Mouse (Mus musculus): Measurements from ENCODE around the gene Oas1e. TPM values are rescaled to one million over a fixed set of nuclear protein-coding genes. Genes with fewer than 3 reads are reported as not detected.
A peak's percentile ranks its signal among the peaks of the same experiment; 100 is the strongest.
"Not testable (repeated sequence)": the region's sequence is repeated elsewhere in the genome, so short reads cannot be mapped to it uniquely, and the experiment has no call there.

Oas1e gene
- not detected in 2 replicates for polyA plus RNA-seq (2016; fragmentation: Nextera tagmentation; extraction: Ambion mirVana)

DNA sequence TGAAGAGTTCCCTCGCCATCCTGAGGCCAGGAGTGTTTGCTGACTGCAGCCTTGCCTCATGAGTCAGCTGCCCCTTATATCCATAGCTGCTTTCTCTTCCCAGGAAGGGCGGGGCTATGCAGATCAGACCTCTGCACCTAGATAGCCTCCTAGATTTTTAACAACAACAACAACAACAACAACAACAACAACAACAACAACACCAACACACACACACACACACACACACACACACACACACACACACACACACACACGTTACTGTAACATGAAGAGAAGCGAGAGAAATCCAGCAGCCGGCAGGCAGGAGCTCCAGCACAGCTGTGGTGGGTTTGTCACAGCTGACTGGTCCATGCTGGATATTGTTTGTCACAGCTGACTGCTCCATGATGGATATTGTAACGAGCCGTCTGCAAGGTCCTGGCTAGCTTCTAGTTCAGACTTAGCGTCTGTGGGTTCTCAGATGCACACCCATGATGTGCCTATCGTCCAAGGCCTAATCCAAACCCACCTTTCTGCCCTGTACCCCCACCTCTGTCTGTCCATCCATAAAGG is at the start of gene Oas1e:
Gene Oas1e, minus strand, starts transcription at position 51 of the 555 bp plus-strand sequence.
- not testable (repeated sequence) for H3K27ac ChIP-seq (ENCODE audit: poor library complexity, severe bottlenecking); H3K4me3 ChIP-seq; H3K4me1 ChIP-seq (replicated peaks); H3K4me2 ChIP-seq; ATAC-seq (ENCODE audit: insufficient number of reproducible peaks, low FRiP score); H3K9ac ChIP-seq; H3K36me3 ChIP-seq; H3K9me3 ChIP-seq (replicated peaks)
- 68% methylated on average over 9 of the region's 9 CpGs for WGBS
- H3K27me3 ChIP-seq (replicated peaks) = peaks cover 31% of the 10 kb centered on the region

DNA sequence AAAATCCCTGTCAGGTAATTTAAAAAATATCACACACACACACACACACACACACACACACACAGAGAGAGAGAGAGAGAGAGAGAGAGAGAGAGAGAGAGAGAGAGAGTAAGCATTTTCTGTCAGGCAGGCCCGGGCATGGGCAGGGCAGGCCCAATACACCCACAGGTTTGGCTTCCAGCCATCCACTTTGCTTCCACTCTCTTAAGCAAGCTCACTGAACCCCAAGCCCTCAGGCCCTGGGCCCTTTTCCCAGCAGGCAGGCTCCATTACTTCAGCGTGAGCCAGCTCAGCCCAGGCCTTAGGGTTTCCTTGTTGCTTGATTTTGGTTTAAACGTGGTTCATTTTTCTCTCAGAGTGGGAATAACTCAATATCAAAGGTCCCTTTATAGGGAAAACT is 49.4 kb upstream of the Oas1e start:
- WGBS = 63% methylated on average over 3 of the region's 3 CpGs
- no peak for ATAC-seq (ENCODE audit: insufficient number of reproducible peaks, low FRiP score)
- Histone ChIP-seq H3K4me2 (no peak overlapping the region), H3K27ac (ENCODE audit: poor library complexity, severe bottlenecking) (no peak overlapping the region), H3K9ac (no peak overlapping the region), H3K36me3 (no peaks in the 10 kb centered on the region), H3K27me3 (replicated peaks) (peaks cover 10% of the 10 kb centered on the region), H3K4me1 (replicated peaks) (no peaks in the 10 kb centered on the region), H3K9me3 (replicated peaks) (no peaks in the 10 kb centered on the region), H3K4me3 (no peak overlapping the region)

DNA sequence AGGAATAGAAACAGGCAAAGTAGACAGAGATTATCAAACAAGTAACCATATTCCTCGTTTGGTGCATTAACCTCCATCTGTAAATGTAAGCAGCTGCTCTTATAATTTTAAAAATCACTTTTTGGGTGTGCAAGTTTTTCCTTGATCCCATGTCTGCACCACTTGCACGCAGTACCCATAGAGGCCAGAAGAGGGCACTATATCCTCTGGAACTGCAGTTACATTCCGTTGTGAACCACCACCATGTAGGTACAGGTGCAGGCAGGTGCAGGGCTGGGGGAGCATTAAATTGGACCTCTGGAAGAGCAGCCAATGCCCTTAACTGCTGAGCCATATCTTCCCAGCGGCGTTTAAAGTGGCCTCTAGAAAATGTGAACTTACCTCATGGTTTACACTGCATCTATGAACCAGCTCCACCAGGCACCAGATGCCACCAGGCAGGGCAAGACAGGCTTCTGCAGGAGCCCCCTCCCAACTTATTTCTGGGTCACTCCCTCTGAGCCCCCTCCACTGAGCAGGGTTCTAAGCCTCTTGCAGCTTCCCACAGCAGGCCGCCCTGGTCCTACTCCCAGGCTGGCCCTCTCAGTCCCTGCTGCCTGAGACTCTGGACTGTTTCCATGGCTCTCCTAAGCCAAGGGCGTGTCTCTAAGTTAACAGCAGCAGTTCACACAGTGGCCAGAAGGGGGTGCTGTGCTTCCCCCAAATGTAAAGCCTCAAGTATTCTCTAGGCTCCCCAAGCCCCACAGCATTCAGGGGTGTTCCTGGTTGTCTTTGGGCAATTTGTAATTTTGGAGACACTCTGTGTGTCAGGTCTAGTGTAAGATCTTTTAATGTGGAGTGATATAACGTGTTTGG is 41.6 kb upstream of the Oas1e start:
- Histone ChIP-seq H3K4me1 (replicated peaks) (no peaks in the 10 kb centered on the region), H3K9me3 (replicated peaks) (no peaks in the 10 kb centered on the region), H3K27ac (ENCODE audit: poor library complexity, severe bottlenecking) (no peak overlapping the region), H3K9ac (no peak overlapping the region), H3K36me3 (no peaks in the 10 kb centered on the region), H3K27me3 (replicated peaks) (peaks cover 28% of the 10 kb centered on the region), H3K4me3 (no peak overlapping the region), H3K4me2 (no peak overlapping the region)
- 5% methylated on average over 8 of the region's 8 CpGs for WGBS
- ATAC-seq (ENCODE audit: insufficient number of reproducible peaks, low FRiP score) = no peak

DNA sequence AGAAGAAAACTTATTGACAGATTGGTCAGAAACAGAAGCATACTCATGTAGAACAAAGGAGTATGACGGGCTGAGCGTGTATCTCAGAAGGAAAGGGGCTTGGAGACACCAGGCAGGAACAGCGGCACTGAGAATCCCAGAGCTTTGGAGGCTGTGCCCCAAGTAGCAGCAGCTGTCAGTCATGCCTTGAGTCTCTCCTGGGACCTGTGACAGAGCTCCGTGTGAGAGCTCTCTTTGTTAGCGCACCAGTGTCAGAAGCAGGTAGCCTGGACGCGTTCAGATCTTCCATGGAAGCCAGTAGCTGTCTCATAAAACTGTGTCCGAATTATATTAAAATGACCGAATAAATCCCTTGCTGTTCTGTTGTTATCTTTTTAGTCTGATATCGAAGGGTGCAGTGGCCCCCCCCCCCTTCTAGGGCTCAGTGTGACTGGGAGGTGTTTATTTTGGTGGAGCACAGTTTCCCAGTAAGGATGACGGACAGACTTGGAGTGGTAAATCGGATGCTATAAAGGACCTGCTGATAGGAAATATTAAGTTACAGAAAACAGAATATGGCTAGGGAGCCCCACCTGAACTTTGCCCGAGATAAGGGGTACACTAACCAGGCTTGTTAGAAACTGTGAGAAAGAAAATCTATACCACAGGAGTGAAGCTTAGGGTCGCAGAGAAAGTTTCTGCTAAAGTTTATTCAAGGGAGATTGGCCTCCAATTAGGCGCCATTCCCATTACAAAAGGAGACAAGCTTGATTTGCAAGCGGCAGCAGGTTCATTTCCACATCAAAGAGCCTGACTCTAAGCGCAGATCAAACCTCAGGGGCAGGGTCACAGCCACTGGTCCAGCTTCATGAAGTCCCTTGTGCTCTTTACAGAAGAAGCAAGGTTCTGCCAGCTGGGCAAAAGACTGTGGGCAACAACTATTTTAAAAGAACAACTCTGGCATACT is 38.3 kb upstream of the Oas1e start:
- Histone ChIP-seq H3K36me3 (no peaks in the 10 kb centered on the region), H3K4me1 (replicated peaks) (no peaks in the 10 kb centered on the region), H3K4me2 (peak overlapping the region; percentile 13; the same call in 1 of the 2 replicates), H3K9me3 (replicated peaks) (0 out of 2 replicates have a peak, but pooled peaks cover 3% of the 10 kb centered on the region), H3K27me3 (replicated peaks) (peaks cover 28% of the 10 kb centered on the region), H3K27ac (ENCODE audit: poor library complexity, severe bottlenecking) (no peak overlapping the region), H3K9ac (no peak overlapping the region), H3K4me3 (no peak overlapping the region)
- ATAC-seq (ENCODE audit: insufficient number of reproducible peaks, low FRiP score) = no peak
- 17% methylated on average over 17 of the region's 17 CpGs for WGBS

DNA sequence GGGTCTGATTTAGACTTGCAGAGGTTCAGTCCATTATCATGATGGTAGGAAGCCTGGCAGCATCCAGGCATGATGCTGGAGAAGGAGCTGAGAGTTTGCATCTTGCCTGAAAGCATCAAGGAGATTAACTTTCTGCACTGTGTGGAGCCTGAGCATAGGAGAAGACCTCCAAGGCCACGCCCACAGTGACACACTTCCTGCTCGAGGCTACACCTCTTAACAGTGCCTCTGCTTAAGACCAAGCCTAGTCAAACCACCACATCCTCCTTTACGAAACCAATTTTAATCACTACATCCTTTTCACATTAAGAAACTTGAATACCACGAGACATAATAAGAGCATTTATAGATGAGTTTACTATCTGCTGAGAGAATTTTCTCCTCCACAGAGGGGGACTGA is 35.7 kb upstream of the Oas1e start:
- H3K4me1 ChIP-seq (replicated peaks) = no peaks in the 10 kb centered on the region
- no peak overlapping the region for H3K9ac ChIP-seq
- H3K4me3 ChIP-seq = no peak overlapping the region
- ATAC-seq (ENCODE audit: insufficient number of reproducible peaks, low FRiP score) = no peak
- peaks cover 19% of the 10 kb centered on the region for H3K27me3 ChIP-seq (replicated peaks)
- 77% methylated on average over 4 of the region's 4 CpGs for WGBS
- H3K36me3 ChIP-seq = no peaks in the 10 kb centered on the region
- 0 out of 2 replicates have a peak, but pooled peaks cover 3% of the 10 kb centered on the region for H3K9me3 ChIP-seq (replicated peaks)
- no peak overlapping the region for H3K27ac ChIP-seq (ENCODE audit: poor library complexity, severe bottlenecking)
- H3K4me2 ChIP-seq = no peak overlapping the region

DNA sequence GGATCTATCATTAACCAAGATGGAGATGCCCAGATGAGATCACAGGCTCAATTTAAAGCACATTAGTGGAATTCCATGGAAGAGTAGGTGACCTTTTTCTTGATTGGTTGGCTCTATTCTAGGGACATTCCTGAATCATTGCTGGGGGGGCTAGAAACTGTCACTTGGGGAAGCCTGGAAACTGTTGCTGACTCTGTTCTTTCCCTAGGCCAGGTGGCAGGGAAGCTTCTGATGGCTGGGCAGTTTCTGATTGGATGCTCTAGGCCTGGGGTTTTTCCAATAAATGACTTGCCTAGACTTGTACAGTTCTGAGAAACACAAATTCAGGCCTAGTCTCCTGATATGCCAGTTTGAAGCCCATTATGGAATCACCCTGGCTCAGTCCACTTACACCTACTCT is 23.7 kb upstream of the Oas1e start:
- Histone ChIP-seq H3K9me3 (replicated peaks) (peaks cover 18% of the 10 kb centered on the region; the same call in 1 of the 2 replicates), H3K27ac (ENCODE audit: poor library complexity, severe bottlenecking) (no peak overlapping the region), H3K9ac (no peak overlapping the region), H3K4me3 (no peak overlapping the region), H3K36me3 (no peaks in the 10 kb centered on the region), H3K4me2 (no peak overlapping the region), H3K4me1 (replicated peaks) (no peaks in the 10 kb centered on the region), H3K27me3 (replicated peaks) (no peaks in the 10 kb centered on the region)
- no peak for ATAC-seq (ENCODE audit: insufficient number of reproducible peaks, low FRiP score)

DNA sequence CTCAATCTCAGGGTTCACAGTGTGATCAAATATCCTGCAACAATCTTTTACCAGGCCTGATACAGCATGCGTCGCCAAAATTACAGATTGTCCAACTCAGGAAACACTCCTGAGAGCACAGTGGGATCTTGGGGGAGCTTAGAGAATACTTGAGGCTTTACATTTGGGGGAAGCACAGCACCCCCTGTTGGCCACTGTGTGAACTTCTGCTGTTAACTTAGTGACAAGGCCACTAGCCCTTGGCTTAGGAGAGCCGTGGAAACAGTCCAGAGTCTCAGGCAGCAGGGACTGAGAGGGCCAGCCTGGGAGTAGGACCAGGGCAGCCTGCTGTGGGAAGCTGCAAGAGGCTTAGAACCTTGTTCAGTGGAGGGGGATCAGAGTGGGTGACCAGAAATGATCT is 20.6 kb upstream of the Oas1e start:
- Histone ChIP-seq H3K9ac (no peak overlapping the region), H3K27ac (ENCODE audit: poor library complexity, severe bottlenecking) (no peak overlapping the region), H3K27me3 (replicated peaks) (no peaks in the 10 kb centered on the region), H3K9me3 (replicated peaks) (peaks cover 18% of the 10 kb centered on the region; the same call in 1 of the 2 replicates), H3K4me1 (replicated peaks) (no peaks in the 10 kb centered on the region; the same call in 1 of the 2 replicates), H3K36me3 (no peaks in the 10 kb centered on the region), H3K4me2 (no peak overlapping the region), H3K4me3 (no peak overlapping the region)
- 65% methylated on average over 3 of the region's 3 CpGs for WGBS
- no peak for ATAC-seq (ENCODE audit: insufficient number of reproducible peaks, low FRiP score)

DNA sequence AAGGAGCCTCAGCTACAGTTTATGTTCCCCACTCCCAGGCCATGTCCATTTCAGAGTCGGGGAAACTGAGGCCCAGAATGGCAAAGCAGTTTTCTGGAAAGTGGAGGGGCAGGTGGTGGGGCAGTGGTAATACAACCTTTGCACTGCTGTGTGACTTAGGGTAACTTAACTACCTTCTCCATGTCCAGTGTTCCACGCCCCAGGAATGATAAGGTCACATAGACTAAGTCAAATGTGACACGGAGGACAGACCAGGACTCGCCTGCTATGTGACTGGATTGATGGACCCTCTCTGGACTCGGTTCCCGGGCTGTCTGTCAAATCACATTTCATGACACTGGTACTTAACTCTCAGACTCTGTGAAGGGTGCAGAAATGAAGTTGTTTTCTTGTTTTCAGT is 17.7 kb upstream of the Oas1e start:
- 67% methylated on average over 6 of the region's 6 CpGs for WGBS
- Histone ChIP-seq H3K27ac (ENCODE audit: poor library complexity, severe bottlenecking) (no peak overlapping the region), H3K27me3 (replicated peaks) (no peaks in the 10 kb centered on the region), H3K9ac (no peak overlapping the region), H3K4me2 (peak overlapping the region; percentile 73), H3K36me3 (no peaks in the 10 kb centered on the region), H3K9me3 (replicated peaks) (no peaks in the 10 kb centered on the region), H3K4me3 (peak overlapping the region; percentile 43), H3K4me1 (replicated peaks) (no peaks in the 10 kb centered on the region; the same call in 1 of the 2 replicates)
- ATAC-seq (ENCODE audit: insufficient number of reproducible peaks, low FRiP score) = no peak

DNA sequence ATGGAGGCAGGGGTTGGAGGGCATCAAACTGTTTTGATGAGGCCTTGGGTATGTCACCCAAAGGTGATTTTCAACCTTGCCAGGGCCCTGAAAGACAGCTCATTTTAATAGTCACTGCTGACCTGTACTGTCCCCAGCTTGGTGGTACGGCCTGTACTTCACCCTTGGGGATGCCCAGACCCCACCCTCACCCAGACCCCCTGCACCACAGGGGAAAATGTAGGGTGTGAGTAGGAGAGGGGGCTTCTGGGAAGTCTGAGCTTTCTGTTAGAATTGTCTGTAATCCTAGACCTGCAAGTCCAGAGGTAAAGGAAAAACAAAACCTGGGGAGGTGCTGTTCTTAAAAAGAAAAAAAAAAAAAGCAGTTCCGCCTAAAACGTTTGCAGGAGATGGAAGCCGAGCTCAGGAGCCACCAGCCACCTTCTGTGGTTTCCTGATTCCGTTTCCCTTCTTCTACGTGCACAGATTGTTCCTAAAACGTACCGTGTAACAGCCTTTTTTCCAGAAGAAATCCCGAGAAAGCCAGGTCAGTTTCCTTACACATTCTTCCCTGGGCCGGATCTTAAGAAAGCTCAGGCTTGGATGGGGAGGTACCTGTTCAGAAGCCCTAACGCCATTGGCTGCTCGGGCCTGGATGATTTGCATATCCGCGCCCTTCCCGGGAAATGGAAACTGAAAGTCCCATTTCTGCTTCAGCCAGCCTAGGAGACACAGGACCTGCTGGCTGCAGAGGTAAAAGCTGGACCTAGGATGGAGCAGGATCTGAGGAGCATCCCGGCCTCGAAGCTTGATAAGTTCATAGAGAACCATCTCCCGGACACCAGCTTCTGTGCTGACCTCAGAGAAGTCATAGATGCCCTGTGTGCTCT is 16.9 kb upstream of the Oas1e start, which contains the start of gene Oas1c:
Gene Oas1c, minus strand, starts transcription at position 564 of the 869 bp plus-strand sequence.
- Histone ChIP-seq H3K36me3 (no peaks in the 10 kb centered on the region), H3K27ac (ENCODE audit: poor library complexity, severe bottlenecking) (no peak within 1 kb of the TSS), H3K9me3 (replicated peaks) (no peaks in the 10 kb centered on the region), H3K27me3 (replicated peaks) (no peaks in the 10 kb centered on the region), H3K4me3 (peak within 1 kb of the TSS; percentile 43), H3K9ac (peak within 1 kb of the TSS; percentile 58), H3K4me2 (peak within 1 kb of the TSS; percentile 73), H3K4me1 (replicated peaks) (no peaks in the 10 kb centered on the region; the same call in 1 of the 2 replicates)
- peak; percentile 61 for ATAC-seq (ENCODE audit: insufficient number of reproducible peaks, low FRiP score)
- 5% methylated on average over 18 of the region's 18 CpGs for WGBS

DNA sequence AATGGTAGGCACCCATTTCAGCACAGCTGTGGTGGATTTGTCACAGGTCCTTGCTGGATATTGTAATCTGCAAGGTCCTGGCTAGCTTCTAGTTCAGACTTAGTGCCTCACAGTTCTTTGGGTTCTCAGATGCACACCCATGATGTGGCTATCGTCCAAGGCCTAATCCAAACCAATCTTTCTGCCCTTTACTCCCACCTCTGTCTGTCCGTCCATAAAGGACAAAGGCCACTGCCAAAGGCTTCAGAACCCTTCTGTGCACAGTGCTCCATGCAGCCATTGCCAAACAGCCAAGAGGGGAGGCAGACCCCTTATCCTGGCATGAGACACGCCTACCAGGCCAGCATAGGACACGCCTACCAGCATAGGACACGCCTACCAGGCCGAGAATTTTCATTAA is 13.8 kb upstream of the Oas1e start:
- no peaks in the 10 kb centered on the region for H3K9me3 ChIP-seq (replicated peaks)
- H3K27me3 ChIP-seq (replicated peaks) = peaks cover 9% of the 10 kb centered on the region
- H3K36me3 ChIP-seq = no peaks in the 10 kb centered on the region
- WGBS = 43% methylated on average over 6 of the region's 6 CpGs
- H3K4me3 ChIP-seq = no peak overlapping the region
- H3K4me1 ChIP-seq (replicated peaks) = no peaks in the 10 kb centered on the region; the same call in 1 of the 2 replicates
- H3K4me2 ChIP-seq = no peak overlapping the region
- no peak for ATAC-seq (ENCODE audit: insufficient number of reproducible peaks, low FRiP score)
- H3K27ac ChIP-seq (ENCODE audit: poor library complexity, severe bottlenecking) = no peak overlapping the region
- no peak overlapping the region for H3K9ac ChIP-seq

Data from heart, embryonic 12.5 days (tissue).